Mouse (Mus musculus): ENCODE data around the gene Lrrc52. TPM values are rescaled to one million over a fixed set of nuclear protein-coding genes. Genes with fewer than 3 reads are reported as not detected.

Lrrc52 gene
- polyA plus RNA-seq, 1 experiment from 2014 or later: not detected

DNA sequence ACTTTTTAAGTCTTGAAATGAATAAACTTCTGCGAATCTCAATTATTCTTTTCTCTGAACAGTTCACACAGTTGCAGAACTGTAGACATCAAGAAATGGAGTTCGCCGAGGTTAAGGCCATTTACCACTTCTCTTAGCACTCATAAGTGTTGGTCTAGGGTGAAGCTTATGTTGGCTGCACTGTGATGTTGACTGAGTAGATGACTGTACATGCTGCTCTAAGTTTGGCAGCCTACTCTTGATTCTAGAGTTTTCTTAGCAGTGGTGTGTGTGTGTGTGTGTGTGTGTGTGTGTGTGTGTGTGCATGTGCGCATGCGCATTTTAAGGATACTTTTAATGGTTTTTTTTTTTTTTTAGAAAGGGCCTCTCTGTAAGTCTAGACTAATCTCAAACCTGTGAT is 21.4 kb upstream of the Lrrc52 start:
- H3K9ac ChIP-seq (ENCODE audit: low read length): no peak overlapping the region
- H3K36me3 ChIP-seq (ENCODE audit: control insufficient read depth, insufficient read depth, low read length): no peaks in the 10 kb centered on the region
- ATAC-seq (replicated peaks; ENCODE audit: low FRiP score): no peak
- no peaks in the 10 kb centered on the region for H3K4me1 ChIP-seq (replicated peaks; ENCODE audit: control insufficient read depth, insufficient read depth, low read length)
- no peaks in the 10 kb centered on the region for H3K27me3 ChIP-seq (ENCODE audit: control insufficient read depth, insufficient read depth, low read length)
- H3K4me2 ChIP-seq (ENCODE audit: low read depth, low read length, severe bottlenecking): no peak overlapping the region
- no peak overlapping the region for H3K27ac ChIP-seq (ENCODE audit: low read depth, low read length)
- H3K4me3 ChIP-seq (ENCODE audit: low read depth, low read length): no peak overlapping the region
- no peaks in the 10 kb centered on the region for H3K9me3 ChIP-seq (ENCODE audit: control insufficient read depth, low read length)
- 93% methylated on average over 5 of the region's 5 CpGs for WGBS
- DNase-seq (ENCODE audit: low spot score): no peak

DNA sequence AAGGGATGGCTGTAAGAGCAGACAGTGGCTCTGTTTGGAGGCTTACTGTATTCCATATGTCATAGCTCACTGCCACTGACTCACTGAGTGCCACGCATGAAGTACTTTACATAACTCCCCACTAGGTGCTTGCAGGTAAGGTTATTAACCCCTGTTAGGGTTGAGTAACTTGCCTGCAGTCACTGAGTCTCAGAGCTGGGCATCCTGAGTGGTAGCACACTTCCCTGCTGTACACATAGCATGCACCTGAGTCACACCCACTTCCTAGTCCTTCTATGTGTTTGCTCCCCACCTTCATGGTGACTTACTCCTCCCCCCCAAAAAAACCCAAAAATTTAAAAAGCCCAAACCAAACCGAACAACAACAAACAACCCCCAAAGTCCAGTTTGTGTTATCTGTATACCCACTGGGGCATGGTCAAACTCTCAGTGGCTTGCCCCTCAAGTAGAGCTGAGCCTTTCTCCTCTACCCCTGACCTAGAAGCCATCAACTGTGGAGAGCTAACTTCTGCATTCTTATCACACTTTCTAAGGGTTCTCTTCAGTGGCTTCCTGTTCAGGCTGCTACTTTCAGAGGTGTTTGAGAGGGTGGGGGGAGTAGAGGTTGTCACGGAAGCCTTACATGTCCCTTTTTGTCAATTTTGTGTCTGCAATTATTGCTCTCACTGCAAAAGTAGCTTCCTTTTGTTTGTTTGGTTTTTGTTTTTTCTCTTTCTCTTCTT is 20.5 kb upstream of the Lrrc52 start:
- Histone ChIP-seq H3K9ac (ENCODE audit: low read length) (no peak overlapping the region), H3K36me3 (ENCODE audit: control insufficient read depth, insufficient read depth, low read length) (no peaks in the 10 kb centered on the region), H3K4me2 (ENCODE audit: low read depth, low read length, severe bottlenecking) (no peak overlapping the region), H3K27me3 (ENCODE audit: control insufficient read depth, insufficient read depth, low read length) (no peaks in the 10 kb centered on the region), H3K9me3 (ENCODE audit: control insufficient read depth, low read length) (no peaks in the 10 kb centered on the region), H3K27ac (ENCODE audit: low read depth, low read length) (no peak overlapping the region), H3K4me1 (replicated peaks; ENCODE audit: control insufficient read depth, insufficient read depth, low read length) (no peaks in the 10 kb centered on the region), H3K4me3 (ENCODE audit: low read depth, low read length) (no peak overlapping the region)
- ATAC-seq (replicated peaks; ENCODE audit: low FRiP score): no peak
- no peak for DNase-seq (ENCODE audit: low spot score)
- 83% methylated on average over 3 of the region's 3 CpGs for WGBS

DNA sequence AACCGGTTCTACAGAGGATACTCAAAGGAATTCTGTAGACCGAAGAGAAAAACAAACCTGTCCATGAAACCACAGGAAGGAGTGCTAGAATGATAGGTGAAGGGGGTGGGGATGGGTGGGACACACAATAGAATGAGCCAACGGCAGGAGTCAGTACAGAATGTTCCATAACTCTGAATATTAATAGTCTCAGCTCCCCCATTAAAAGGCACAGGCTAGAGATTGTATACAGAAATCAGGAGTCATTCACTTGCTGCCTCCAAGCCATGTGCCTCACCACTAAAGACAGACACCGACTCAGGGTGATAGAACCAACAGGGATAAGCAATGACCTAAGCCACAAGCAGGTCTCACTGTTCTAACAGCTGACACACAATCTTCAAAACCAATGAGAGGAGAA is 16.3 kb upstream of the Lrrc52 start:
- H3K9me3 ChIP-seq (ENCODE audit: control insufficient read depth, low read length): no peaks in the 10 kb centered on the region
- ATAC-seq (replicated peaks; ENCODE audit: low FRiP score): no peak
- no peaks in the 10 kb centered on the region for H3K4me1 ChIP-seq (replicated peaks; ENCODE audit: control insufficient read depth, insufficient read depth, low read length)
- no peaks in the 10 kb centered on the region for H3K36me3 ChIP-seq (ENCODE audit: control insufficient read depth, insufficient read depth, low read length)
- H3K4me2 ChIP-seq (ENCODE audit: low read depth, low read length, severe bottlenecking): no peak overlapping the region
- H3K4me3 ChIP-seq (ENCODE audit: low read depth, low read length): no peak overlapping the region
- 94% methylated on average over 4 of the region's 4 CpGs for WGBS
- no peak overlapping the region for H3K9ac ChIP-seq (ENCODE audit: low read length)
- H3K27ac ChIP-seq (ENCODE audit: low read depth, low read length): no peak overlapping the region
- DNase-seq (ENCODE audit: low spot score): no peak
- H3K27me3 ChIP-seq (ENCODE audit: control insufficient read depth, insufficient read depth, low read length): no peaks in the 10 kb centered on the region

DNA sequence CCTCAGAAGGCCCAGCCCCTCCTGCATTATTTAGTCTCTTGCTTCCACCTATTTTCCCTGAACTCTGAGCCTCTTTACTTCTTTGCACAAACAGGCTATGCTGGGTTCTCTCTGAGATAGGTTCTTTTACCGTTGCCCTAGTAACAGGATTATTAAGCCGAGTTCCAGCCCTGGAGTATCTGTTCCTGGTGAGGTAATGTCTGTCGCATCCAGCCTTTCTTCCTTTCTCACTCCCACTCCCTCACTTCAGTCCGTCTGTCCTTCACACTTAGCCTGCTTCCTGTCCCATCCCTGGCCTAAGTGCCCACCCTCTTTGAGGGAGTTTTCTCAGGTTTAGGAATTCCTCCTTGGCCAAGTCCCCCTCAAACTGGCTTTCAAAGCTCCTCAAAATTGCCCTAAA is 7.0 kb upstream of the Lrrc52 start:
- no peaks in the 10 kb centered on the region for H3K27me3 ChIP-seq (ENCODE audit: control insufficient read depth, insufficient read depth, low read length)
- no peak overlapping the region for H3K4me2 ChIP-seq (ENCODE audit: low read depth, low read length, severe bottlenecking)
- H3K9me3 ChIP-seq (ENCODE audit: control insufficient read depth, low read length): no peaks in the 10 kb centered on the region
- WGBS: 41% methylated on average over 4 of the region's 4 CpGs
- H3K27ac ChIP-seq (ENCODE audit: low read depth, low read length): no peak overlapping the region
- H3K4me1 ChIP-seq (replicated peaks; ENCODE audit: control insufficient read depth, insufficient read depth, low read length): no peaks in the 10 kb centered on the region; the same call in 1 of the 2 replicates
- H3K9ac ChIP-seq (ENCODE audit: low read length): no peak overlapping the region
- ATAC-seq (replicated peaks; ENCODE audit: low FRiP score) (no peak), DNase-seq (ENCODE audit: low spot score) (no peak)
- no peaks in the 10 kb centered on the region for H3K36me3 ChIP-seq (ENCODE audit: control insufficient read depth, insufficient read depth, low read length)
- no peak overlapping the region for H3K4me3 ChIP-seq (ENCODE audit: low read depth, low read length)

DNA sequence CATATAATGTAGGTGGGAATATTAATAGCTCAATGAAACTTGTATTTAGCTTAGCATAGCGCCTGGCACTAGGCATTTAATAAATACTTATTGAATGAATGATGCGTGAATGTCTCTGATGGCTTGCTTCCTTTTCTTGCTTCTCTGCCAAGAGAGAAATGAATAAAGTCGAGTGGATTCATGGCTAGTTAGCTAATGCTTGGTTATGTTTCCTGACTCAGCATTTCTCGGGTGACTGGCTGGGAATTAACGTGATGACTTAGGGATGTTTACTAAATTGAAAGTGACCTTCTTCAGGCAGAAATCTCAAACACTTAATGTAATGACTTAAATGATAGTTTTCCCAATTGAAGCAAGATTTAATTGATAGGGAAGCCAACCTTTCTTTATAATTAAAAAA is 1.3 kb upstream of the Lrrc52 start:
- no peak for DNase-seq (ENCODE audit: low spot score)
- Histone ChIP-seq H3K4me3 (ENCODE audit: low read depth, low read length) (no peak overlapping the region), H3K9ac (ENCODE audit: low read length) (no peak overlapping the region), H3K36me3 (ENCODE audit: control insufficient read depth, insufficient read depth, low read length) (no peaks in the 10 kb centered on the region), H3K27ac (ENCODE audit: low read depth, low read length) (no peak overlapping the region), H3K27me3 (ENCODE audit: control insufficient read depth, insufficient read depth, low read length) (no peaks in the 10 kb centered on the region), H3K9me3 (ENCODE audit: control insufficient read depth, low read length) (no peaks in the 10 kb centered on the region), H3K4me2 (ENCODE audit: low read depth, low read length, severe bottlenecking) (no peak overlapping the region), H3K4me1 (replicated peaks; ENCODE audit: control insufficient read depth, insufficient read depth, low read length) (no peaks in the 10 kb centered on the region)
- 83% methylated on average over 5 of the region's 5 CpGs for WGBS
- no peak for ATAC-seq (replicated peaks; ENCODE audit: low FRiP score)

DNA sequence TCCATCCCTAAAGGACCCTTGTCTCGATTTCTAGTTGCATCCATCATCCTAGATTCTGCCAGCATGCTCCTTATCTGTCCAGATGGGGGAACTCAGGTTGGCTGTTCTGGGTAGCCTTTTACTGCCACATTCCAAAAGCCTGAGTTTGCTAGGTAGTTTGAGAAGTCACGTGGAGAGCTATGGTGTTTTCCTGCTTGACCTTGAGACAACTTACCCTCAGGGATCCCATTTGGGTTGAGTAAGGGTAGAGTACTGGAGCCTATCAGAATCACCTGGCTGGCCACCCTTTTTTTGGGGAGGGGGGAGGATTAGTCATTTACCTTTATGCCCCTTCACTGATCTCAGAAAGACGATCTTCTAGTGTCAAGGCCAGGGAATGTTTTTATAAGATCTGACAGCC is 9.3 kb downstream of the Lrrc52 start:
- ATAC-seq (replicated peaks; ENCODE audit: low FRiP score) (no peak), DNase-seq (ENCODE audit: low spot score) (no peak)
- no peak overlapping the region for H3K9ac ChIP-seq (ENCODE audit: low read length)
- H3K27me3 ChIP-seq (ENCODE audit: control insufficient read depth, insufficient read depth, low read length): no peaks in the 10 kb centered on the region
- H3K4me1 ChIP-seq (replicated peaks; ENCODE audit: control insufficient read depth, insufficient read depth, low read length): no peaks in the 10 kb centered on the region
- H3K4me2 ChIP-seq (ENCODE audit: low read depth, low read length, severe bottlenecking): no peak overlapping the region
- no peak overlapping the region for H3K27ac ChIP-seq (ENCODE audit: low read depth, low read length)
- WGBS: 79% methylated on average over 3 of the region's 3 CpGs
- H3K9me3 ChIP-seq (ENCODE audit: control insufficient read depth, low read length): no peaks in the 10 kb centered on the region
- no peak overlapping the region for H3K4me3 ChIP-seq (ENCODE audit: low read depth, low read length)
- no peaks in the 10 kb centered on the region for H3K36me3 ChIP-seq (ENCODE audit: control insufficient read depth, insufficient read depth, low read length)

DNA sequence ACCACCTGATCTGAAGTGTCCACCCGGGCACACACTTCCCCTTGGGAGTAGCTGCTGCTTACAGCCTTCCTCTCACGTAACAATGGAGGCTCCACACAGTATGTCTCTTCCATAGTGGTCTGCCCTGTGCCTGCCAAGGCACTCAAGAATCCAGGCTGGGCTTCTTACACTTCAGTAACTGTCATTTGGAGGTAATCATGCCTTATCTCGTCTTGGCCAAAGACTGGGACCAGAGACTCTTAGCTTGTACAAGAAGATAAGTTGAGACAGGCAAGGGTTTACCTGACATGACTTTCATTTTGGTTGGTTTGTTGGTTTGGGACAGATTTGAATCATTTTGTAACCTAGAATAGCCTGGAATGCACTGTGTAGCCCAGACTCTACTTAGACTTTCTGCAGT is 13.5 kb downstream of the Lrrc52 start:
- Histone ChIP-seq H3K4me3 (ENCODE audit: low read depth, low read length) (no peak overlapping the region), H3K27ac (ENCODE audit: low read depth, low read length) (no peak overlapping the region), H3K4me1 (replicated peaks; ENCODE audit: control insufficient read depth, insufficient read depth, low read length) (no peaks in the 10 kb centered on the region), H3K4me2 (ENCODE audit: low read depth, low read length, severe bottlenecking) (no peak overlapping the region), H3K9me3 (ENCODE audit: control insufficient read depth, low read length) (no peaks in the 10 kb centered on the region), H3K36me3 (ENCODE audit: control insufficient read depth, insufficient read depth, low read length) (no peaks in the 10 kb centered on the region), H3K9ac (ENCODE audit: low read length) (no peak overlapping the region), H3K27me3 (ENCODE audit: control insufficient read depth, insufficient read depth, low read length) (no peaks in the 10 kb centered on the region)
- DNase-seq (ENCODE audit: low spot score) (no peak), ATAC-seq (replicated peaks; ENCODE audit: low FRiP score) (no peak)
- WGBS: 91% methylated on average over 3 of the region's 3 CpGs

DNA sequence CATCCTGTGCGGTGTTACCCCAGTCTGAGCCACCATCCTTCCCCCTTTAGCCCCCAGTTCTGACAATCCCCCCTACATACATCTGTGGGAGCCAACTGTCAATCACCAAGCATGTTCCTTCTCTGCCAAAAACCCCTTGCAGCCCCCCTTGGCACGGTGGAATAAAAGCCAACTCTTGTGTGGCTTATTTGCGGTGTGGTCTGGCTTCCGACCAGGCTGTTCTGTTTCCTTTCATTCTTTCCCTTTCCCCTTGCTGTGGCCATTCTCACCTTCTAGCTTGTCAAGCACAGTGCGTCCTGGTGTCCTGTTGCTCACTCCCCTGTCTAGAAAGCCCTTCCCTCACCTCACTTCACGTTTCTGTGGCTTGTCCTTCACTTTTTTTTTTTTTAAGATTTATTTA is 14.1 kb downstream of the Lrrc52 start:
- 84% methylated on average over 6 of the region's 6 CpGs for WGBS
- no peaks in the 10 kb centered on the region for H3K36me3 ChIP-seq (ENCODE audit: control insufficient read depth, insufficient read depth, low read length)
- H3K4me1 ChIP-seq (replicated peaks; ENCODE audit: control insufficient read depth, insufficient read depth, low read length): no peaks in the 10 kb centered on the region
- H3K4me3 ChIP-seq (ENCODE audit: low read depth, low read length): no peak overlapping the region
- no peaks in the 10 kb centered on the region for H3K9me3 ChIP-seq (ENCODE audit: control insufficient read depth, low read length)
- ATAC-seq (replicated peaks; ENCODE audit: low FRiP score) (no peak), DNase-seq (ENCODE audit: low spot score) (no peak)
- no peak overlapping the region for H3K27ac ChIP-seq (ENCODE audit: low read depth, low read length)
- no peak overlapping the region for H3K9ac ChIP-seq (ENCODE audit: low read length)
- no peak overlapping the region for H3K4me2 ChIP-seq (ENCODE audit: low read depth, low read length, severe bottlenecking)
- no peaks in the 10 kb centered on the region for H3K27me3 ChIP-seq (ENCODE audit: control insufficient read depth, insufficient read depth, low read length)

DNA sequence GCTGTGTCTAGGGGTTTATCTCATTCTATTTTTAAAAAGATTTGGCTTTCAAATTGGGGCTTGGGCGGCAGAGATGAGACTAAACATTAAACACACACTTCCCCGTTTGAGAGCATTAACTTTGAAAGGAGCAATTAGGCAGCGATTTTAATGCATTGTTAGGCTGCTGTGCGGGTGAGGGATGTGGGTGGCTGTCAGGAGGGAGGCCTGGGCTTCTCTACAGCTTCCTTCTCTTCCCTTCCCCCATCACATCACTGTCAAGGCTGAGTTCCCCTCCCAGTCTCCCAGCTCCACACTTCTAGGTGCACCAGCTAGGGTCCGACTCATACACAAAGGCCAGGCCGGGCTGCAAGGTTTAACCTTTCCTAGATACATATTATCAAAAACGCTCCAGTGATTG is 18.0 kb downstream of the Lrrc52 start:
- Histone ChIP-seq H3K4me2 (ENCODE audit: low read depth, low read length, severe bottlenecking) (no peak overlapping the region), H3K4me3 (ENCODE audit: low read depth, low read length) (no peak overlapping the region), H3K9me3 (ENCODE audit: control insufficient read depth, low read length) (no peaks in the 10 kb centered on the region), H3K4me1 (replicated peaks; ENCODE audit: control insufficient read depth, insufficient read depth, low read length) (no peaks in the 10 kb centered on the region), H3K27ac (ENCODE audit: low read depth, low read length) (no peak overlapping the region), H3K27me3 (ENCODE audit: control insufficient read depth, insufficient read depth, low read length) (no peaks in the 10 kb centered on the region), H3K9ac (ENCODE audit: low read length) (no peak overlapping the region), H3K36me3 (ENCODE audit: control insufficient read depth, insufficient read depth, low read length) (no peaks in the 10 kb centered on the region)
- 36% methylated on average over 7 of the region's 7 CpGs for WGBS
- DNase-seq (ENCODE audit: low spot score) (no peak), ATAC-seq (replicated peaks; ENCODE audit: low FRiP score) (no peak)

Measured in forebrain, embryonic 11.5 days (tissue).